Mouse (Mus musculus): ENCODE measurements around the gene Tmem126b.

DNA sequence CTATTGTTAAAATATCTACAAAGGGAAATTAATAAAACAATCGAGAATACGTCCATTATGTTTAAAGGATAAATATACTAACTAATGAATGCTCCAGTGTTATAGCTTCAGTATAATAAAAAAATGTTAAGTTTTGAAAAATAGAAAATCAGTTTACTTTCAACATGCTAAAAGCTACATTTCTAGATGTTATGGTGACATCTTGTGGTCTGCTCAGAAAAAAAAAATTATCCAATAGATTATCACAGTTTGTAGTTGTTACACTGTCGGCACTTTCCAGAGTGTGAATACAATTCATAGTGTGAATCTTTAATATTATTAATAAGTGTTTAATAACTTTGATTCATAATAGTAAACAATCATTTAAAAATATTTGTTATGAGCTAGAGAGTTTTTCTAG lies 32.3 kb upstream of the Tmem126b start:
- no peak for TF ChIP-seq FLI1 (IDR thresholded peaks at IDR 0.05; ENCODE audit: low read length)
- TF ChIP-seq GATA1 (IDR thresholded peaks at IDR 0.05; ENCODE audit: borderline replicate concordance, low read length): no peak

Measured in megakaryocyte, embryonic 14.5 days (primary cell).